Mouse (Mus musculus): ENCODE results near the gene Gm13769. TPM values are rescaled to one million over a fixed set of nuclear protein-coding genes. Genes with fewer than 3 reads are reported as not detected.

Gene Gm13769
- polyA plus RNA-seq (2012; rRNA removed), result not detected in 2 replicates

GRCm38 (mm10) chr2:90321900-90322299, at the start of gene Gm13769:
Gene Gm13769 (plus strand): TSS chr2:90322200.

GRCm38 (mm10) chr2:90292741-90293140, 29.3 kb upstream of the Gm13769 start, which contains the start of gene Olfr1272:
Gene Olfr1272 (minus strand): TSS chr2:90292841.

Other genes with a start within 250 kb of the Gm13769 start
- gene Olfr1269, start 200.8 kb upstream of the Gm13769 start, polyA plus RNA-seq (2012; rRNA removed), result not detected in 2 replicates
- gene Olfr32, start 179.9 kb upstream of the Gm13769 start, polyA plus RNA-seq (2012; rRNA removed), result not detected in 2 replicates
- gene Olfr1270, start 169.1 kb upstream of the Gm13769 start, polyA plus RNA-seq (2012; rRNA removed), result not detected in 2 replicates
- gene Olfr1506, start 97.7 kb upstream of the Gm13769 start, polyA plus RNA-seq (2012; rRNA removed), result not detected in 2 replicates
- not detected in 2 replicates for gene Olfr142, start 64.6 kb upstream of the Gm13769 start, polyA plus RNA-seq (2012; rRNA removed)
- not detected in 2 replicates for gene Olfr1271, start 51.2 kb upstream of the Gm13769 start, polyA plus RNA-seq (2012; rRNA removed)
- not detected in 2 replicates for gene Olfr1272, start 29.4 kb upstream of the Gm13769 start, polyA plus RNA-seq (2012; rRNA removed)
- gene Olfr1274-ps, start 76.5 kb downstream of the Gm13769 start, polyA plus RNA-seq (2012; rRNA removed), result not detected in 2 replicates

All from liver, embryonic 14 days (tissue).